Mouse (Mus musculus): ENCODE data around the gene Rsu1. TPM values are rescaled to one million over a fixed set of nuclear protein-coding genes. Genes with fewer than 3 reads are reported as not detected.

Gene Rsu1
- total RNA-seq, 2 experiments from 2014 or later: 30.7 to 36.3 TPM

GRCm38 (mm10) chr2:13174461-13174860 is 96.8 kb downstream of the Rsu1 start:
- no peak for DNase-seq
- intact Hi-C loops (cut with DNase I): no loop called here

- intact Hi-C loops (cut with DNase I): no loop called here
- no peak for DNase-seq
Observed at GRCm38 (mm10) chr2:13170651-13171050, 100.6 kb downstream of the Rsu1 start.

GRCm38 (mm10) chr2:13169962-13170361 is 101.3 kb downstream of the Rsu1 start:
- intact Hi-C loops (cut with DNase I): no loop called here
- no peak for DNase-seq

- intact Hi-C loops (cut with DNase I): no loop called here
- DNase-seq: no peak
Observed at GRCm38 (mm10) chr2:13169158-13169890, 101.9 kb downstream of the Rsu1 start.

GRCm38 (mm10) chr2:13168743-13169142 is 102.5 kb downstream of the Rsu1 start:
- DNase-seq: no peak
- intact Hi-C loops (cut with DNase I): no loop called here

GRCm38 (mm10) chr2:13161717-13162116 is 109.5 kb downstream of the Rsu1 start:
- DNase-seq: no peak
- intact Hi-C loops (cut with DNase I): no loop called here

- DNase-seq: no peak
- intact Hi-C loops (cut with DNase I): no loop called here
Observed at GRCm38 (mm10) chr2:13145245-13145644, 126.0 kb downstream of the Rsu1 start.

- intact Hi-C loops (cut with DNase I): no loop called here
- DNase-seq: no peak
Observed at GRCm38 (mm10) chr2:13134890-13135289, 136.3 kb downstream of the Rsu1 start.

GRCm38 (mm10) chr2:13132841-13133240 is 138.4 kb downstream of the Rsu1 start:
- DNase-seq: no peak
- intact Hi-C loops (cut with DNase I): no loop called here

- intact Hi-C loops (cut with DNase I): no loop called here
Observed at GRCm38 (mm10) chr2:13132406-13132805, 138.8 kb downstream of the Rsu1 start.

GRCm38 (mm10) chr2:13129859-13130258 is 141.4 kb downstream of the Rsu1 start:
- intact Hi-C loops (cut with DNase I): no loop called here
- no peak for DNase-seq

More at GRCm38 (mm10) chr2:13132406-13132805, 138.8 kb downstream of the Rsu1 start:
- DNase-seq: no peak

GRCm38 (mm10) chr2:13129337-13129736 is 141.9 kb downstream of the Rsu1 start:
- intact Hi-C loops (cut with DNase I): no loop called here
- no peak for DNase-seq

GRCm38 (mm10) chr2:13120461-13120860 is 150.8 kb downstream of the Rsu1 start:
- DNase-seq: no peak
- intact Hi-C loops (cut with DNase I): no loop called here

- intact Hi-C loops (cut with DNase I): no loop called here
- DNase-seq: no peak
Observed at GRCm38 (mm10) chr2:13117896-13118295, 153.3 kb downstream of the Rsu1 start.

GRCm38 (mm10) chr2:13106531-13106930 is 164.7 kb downstream of the Rsu1 start:
- no peak for DNase-seq
- intact Hi-C loops (cut with DNase I): no loop called here

- no peak for DNase-seq
- intact Hi-C loops (cut with DNase I): no loop called here
Observed at GRCm38 (mm10) chr2:13104388-13104787, 166.8 kb downstream of the Rsu1 start.

GRCm38 (mm10) chr2:13103797-13104200 is 167.4 kb downstream of the Rsu1 start:
- DNase-seq: no peak
- intact Hi-C loops (cut with DNase I): no loop called here

- no peak for DNase-seq
- intact Hi-C loops (cut with DNase I): no loop called here
Observed at GRCm38 (mm10) chr2:13094045-13094444, 177.2 kb downstream of the Rsu1 start.

- intact Hi-C loops (cut with DNase I): no loop called here
- DNase-seq: no peak
Observed at GRCm38 (mm10) chr2:13093570-13093969, 177.6 kb downstream of the Rsu1 start.

- intact Hi-C loops (cut with DNase I): no loop called here
- no peak for DNase-seq
Observed at GRCm38 (mm10) chr2:13091399-13092015, 179.7 kb downstream of the Rsu1 start.

GRCm38 (mm10) chr2:13090841-13091240 is 180.4 kb downstream of the Rsu1 start:
- intact Hi-C loops (cut with DNase I): no loop called here

GRCm38 (mm10) chr2:13089861-13090260 is 181.4 kb downstream of the Rsu1 start:
- intact Hi-C loops (cut with DNase I): no loop called here
- DNase-seq: no peak

More at GRCm38 (mm10) chr2:13090841-13091240, 180.4 kb downstream of the Rsu1 start:
- DNase-seq: no peak
